Mouse (Mus musculus) brain, embryonic 14.5 days (tissue): ENCODE measurements around the gene Fkbp14.

ENCODE experiments used
- CTCF ChIP-seq: fragments of 200-500 bp; IDR thresholded peaks from 2 replicates; pipeline ENCODE4 v1.5.1; 2012; ENCODE audit warnings: inconsistent platforms, mild to moderate bottlenecking, moderate library complexity, borderline replicate concordance; ENCODE audit not compliant: insufficient read depth, insufficient read length; ENCODE audit errors: extremely low read depth
- POLR2A ChIP-seq: fragments of 200-500 bp; IDR thresholded peaks from 2 replicates; pipeline ENCODE4 v1.6.1; 2012; ENCODE audit warnings: mild to moderate bottlenecking, inconsistent platforms, borderline replicate concordance; ENCODE audit not compliant: poor library complexity, insufficient read depth, insufficient read length, severe bottlenecking; ENCODE audit errors: extremely low read depth

- no peak for TF ChIP-seq CTCF
- TF ChIP-seq POLR2A = no peak
These were observed 4.1 kb downstream of the Fkbp14 start for GRCm38 (mm10) chr6:54592938-54593535.
